Mouse (Mus musculus): ENCODE measurements around the gene Ubtd2.

The Ubtd2 gene

DNA sequence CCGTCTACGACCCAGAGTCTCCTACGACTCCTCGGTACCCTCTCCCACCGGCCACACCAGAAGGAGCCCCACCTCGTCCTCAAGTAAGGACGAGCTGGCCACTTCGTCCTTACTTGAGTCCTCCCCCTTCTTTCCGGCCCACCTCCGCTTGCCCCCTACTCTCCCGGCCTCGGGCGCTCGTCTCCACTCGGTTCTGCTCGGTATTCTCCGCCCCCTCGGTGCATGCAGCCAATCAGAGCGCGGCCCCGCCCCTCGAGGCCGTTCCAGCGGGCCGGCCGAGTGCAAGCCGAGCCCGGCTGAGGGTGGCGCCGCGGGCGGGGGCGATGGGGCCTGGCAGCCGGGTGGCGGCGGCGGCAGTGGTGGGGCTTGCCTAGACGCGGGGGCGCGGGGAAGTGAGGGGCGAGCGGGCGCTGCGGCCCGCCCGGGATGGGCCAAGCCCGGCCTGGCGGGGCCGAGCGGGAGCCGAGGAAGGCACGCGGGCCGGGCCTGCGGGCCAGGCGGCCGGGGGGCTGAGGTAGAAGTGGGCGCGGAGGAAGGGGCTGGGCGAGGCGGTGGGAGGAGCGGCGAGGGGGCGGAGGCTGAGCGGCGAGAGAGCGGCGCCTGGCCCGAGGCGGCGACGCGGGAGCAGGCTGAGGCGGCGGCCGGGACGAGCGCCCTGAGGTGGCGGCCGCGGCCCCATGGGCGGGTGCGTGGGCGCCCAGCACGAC, at the start of gene Ubtd2:
Gene Ubtd2, plus strand, starts transcription at position 571 of the 707 bp plus-strand sequence.
- peak; percentile 98 for DNase-seq

DNA sequence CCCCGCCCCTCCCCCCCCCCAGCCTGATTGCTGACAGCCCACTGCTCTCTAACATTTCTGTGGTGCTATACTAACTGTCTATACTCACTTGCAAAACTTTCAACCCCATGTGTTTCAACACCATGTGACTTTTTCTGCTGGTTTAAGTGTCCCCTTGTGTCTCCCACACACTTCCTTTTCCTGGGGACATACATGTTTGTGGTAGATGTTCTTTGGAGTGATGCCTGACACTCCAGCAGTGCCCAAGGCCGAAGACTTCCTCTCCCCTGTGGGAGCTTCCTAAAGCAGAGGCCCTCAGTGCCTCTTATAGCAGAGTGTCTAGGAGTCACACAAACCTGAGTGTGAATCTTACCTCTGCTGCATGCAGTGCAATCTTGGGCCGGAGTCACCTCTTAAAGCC, 47.3 kb upstream of the Ubtd2 start:
- DNase-seq, result peak; percentile 8

DNA sequence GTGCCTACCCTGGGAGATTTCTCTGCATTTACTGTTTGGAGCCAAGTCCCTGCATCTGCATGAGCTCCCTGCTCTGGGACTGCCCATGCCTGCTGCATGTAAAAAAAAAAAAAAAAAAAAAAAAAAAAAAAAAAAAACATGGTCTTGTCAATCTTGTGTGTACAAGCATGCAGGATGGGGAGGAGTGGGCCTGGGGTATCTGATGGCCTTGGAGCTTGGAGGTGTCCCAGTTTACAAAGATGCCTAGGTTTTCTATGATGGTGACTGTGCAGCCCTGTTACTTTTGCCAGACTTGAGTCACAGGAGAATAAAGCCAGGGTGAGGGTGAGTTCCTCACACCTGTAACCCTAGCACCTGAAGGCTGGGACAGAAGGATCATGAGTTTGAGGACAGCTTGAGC, 46.1 kb upstream of the Ubtd2 start:
- no peak for DNase-seq

DNA sequence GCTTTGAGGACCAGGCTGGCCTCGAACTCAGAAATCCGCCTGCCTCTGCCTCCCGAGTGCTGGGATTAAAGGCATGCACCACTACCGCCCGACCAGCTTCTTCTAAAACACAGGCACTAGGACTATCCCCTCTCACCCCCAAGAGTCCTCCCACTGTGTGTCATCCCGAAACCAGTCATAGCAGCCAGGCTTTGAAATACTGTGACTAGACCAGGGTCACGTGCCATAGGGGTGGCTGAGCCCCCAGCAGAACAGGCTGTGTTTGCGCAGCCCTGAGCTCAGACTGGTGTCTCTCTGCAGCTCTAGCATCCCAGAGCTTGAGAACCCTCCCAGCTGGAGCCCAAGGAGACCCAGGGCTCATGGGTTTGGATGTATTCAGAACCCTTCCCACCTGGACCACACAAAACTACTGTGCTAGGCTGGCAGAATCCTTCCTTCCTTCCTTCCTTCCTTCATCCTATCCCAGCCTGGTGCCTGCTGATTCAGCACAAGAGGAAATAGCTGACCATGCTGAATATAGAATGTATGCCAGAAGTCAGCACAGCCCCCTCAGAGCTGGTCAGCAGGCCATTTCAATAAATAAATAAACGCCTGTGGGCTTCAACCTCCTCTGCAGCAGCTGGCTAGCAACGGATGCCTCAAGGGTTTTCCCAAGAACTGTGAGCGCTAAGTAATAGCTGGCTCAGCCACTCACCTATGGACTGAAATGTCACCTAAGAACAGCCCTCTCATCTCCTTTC, 45.2 kb upstream of the Ubtd2 start:
- DNase-seq, result no peak

DNA sequence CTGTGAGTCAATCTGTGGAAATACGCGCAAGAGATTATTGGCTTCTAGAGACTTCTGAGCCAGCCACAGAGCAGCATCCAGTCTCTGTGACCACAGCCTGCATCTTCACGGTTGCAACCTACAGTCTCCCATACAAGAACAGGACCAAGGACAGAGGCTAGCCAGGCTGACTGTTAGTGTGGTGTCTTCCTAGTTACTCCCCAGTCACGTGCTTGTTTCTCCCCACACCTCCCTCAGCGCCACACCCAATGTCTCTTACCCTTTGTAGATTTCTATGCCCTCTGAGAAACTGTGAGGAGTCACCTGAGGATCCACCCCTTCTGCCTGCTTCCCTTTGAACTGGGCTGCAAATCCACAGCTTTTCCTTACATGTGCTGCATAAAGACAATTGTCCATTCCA, 35.2 kb upstream of the Ubtd2 start:
- no peak for DNase-seq

DNA sequence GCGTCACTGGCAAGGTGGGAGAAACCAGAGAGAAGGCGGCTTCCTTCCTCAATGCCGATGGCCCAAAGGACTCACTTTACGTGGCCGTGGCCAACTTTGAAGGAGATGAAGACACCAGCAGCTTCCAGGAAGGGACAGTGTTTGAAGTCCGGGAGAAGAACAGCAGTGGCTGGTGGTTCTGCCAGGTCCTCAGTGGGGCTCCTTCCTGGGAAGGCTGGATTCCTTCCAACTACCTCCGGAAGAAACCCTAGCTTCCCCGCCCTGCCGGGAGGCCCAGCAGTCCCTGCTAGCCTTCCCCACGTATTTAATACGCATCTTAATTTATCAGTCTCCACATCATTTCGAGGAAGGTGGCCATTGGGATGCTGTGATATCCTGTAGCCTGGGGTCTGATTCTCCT, 31.9 kb upstream of the Ubtd2 start:
- no peak for DNase-seq

DNA sequence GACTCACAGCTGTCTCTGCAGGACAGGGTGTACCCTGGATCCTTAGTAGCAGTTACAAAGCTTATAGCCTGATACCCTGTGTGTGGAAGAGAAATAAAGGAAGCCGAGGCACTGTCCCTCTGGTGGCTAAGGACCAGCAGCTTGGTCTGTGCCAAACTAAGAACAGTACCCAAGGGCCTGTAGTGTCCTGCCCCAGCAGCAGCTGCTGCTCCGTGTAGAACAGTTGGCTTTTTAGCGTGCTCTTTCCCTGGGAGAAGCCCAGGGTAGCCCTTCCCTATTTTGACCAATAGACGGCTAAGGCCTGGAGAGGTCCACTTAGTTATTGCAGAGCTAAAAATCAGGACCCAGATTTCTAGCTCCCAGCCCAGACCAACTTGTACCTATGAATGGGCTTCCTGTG, 30.6 kb upstream of the Ubtd2 start:
- DNase-seq, result no peak

DNA sequence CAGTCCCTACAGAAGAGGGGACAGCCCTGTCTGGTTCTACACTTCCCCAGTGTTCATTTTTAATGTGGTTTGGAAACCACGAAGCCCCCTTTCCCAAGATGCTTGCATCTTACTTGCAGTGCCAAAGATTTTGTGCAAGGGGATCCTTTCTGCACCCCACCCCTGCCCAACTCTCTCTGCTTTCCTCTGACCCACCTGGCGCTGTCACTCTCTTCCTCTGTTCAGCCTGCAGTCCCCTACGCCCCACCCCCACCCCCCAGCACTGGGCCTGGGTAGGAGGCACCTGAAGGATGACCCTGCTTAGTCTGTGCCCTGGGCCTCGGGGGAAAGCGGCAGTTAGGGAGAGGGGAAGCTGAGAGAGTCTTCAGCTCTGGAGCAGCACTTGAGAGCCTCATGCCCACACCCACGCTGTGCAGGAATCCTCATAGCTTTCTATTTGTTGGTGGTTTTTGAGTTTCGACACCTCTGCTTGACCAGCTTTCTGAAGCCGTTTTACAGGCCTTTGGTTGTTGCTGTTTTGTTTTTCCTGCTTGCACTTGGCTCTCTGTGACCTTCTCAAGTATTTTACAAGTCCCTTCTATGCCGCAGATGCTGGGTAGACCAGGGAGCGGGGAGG, 30.0 kb upstream of the Ubtd2 start:
- DNase-seq, result no peak

DNA sequence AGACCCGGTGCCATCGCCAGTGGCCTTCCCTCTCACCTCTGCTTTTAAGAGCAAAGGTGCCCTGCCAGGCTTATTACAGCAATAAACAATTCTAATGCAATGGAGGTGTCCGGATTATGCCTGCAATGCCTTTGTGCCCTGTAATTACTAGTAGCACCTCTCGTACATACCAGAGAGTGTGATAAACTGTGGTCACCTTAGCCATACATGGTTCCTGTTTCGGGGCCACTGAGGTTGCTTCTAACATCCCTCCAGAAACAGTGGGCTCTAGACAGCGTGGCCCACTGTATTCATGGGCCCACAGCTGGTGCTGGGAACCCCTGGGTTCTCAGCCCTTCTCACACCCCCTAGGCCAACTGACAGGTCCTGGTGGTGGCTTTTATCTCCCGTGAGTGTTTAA, 27.6 kb upstream of the Ubtd2 start:
- DNase-seq, result no peak

DNA sequence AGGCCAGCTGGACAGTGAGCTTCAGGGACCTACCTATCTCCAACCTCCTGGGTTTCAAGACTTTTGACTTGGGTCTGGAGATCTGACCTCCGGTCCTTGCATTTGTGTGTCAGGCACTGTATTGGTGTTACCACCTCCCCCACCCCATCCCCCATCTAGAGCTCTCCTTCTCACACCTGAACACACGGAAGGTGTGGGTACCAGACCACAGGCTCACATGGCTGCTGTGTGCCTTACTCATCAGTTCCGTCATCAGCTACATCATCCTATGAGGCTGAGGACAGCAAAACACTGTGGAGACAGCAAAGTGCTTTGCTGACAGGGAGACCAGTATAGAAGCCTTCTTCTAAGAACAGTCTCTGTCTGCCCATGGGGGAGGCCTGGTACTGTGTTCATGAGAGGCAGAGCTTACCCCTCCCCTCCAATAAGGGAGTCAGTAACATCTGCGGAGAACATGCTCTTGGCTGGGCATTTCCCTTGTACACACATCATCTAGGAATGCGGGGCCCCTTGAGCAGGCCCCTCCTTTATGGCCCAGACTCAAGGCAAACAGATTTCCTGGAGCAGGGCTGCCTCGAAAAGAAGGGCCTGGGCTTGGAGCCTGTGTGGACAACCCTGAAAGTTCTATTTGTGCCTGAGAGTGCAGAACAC, 19.6 kb upstream of the Ubtd2 start:
- DNase-seq, result peak; percentile 64

DNA sequence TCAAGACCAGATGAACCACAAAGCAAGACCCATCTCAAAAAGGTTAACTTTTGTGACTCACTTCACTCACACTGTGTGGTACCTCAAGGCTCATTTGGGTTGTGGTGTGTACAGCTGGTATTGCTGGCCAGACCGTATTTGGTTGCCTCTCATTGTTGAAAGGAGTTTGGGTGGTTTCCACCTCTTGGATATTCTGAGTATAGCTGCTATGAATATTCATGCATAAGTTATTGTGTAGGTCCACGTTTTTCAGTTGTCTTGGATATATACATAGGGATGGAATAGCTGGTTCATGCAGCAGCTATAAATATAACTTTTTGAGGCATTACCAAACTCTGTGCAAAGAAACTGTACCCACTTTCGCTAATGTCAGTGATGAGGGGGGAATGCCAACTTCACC, 12.6 kb upstream of the Ubtd2 start:
- DNase-seq, result no peak

DNA sequence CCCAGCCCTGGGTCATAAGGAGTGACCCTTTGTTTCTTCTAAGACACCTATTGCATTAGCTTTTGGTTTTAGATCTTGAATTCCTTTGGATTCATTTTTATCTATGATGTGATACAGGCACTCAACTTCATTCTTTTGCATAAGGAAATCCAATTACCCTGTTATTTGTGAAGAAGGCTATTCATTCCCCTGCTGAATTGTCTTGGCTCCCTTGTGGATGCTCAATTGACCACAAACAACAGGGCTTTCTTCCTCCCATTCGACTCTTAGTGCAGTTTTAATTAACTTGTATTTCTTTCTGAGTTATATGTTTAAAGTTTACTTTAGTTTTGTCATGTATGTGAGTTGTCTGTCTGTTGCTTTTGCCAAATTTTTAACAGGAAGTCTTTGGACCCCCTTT, 10.9 kb upstream of the Ubtd2 start:
- no peak for DNase-seq

DNA sequence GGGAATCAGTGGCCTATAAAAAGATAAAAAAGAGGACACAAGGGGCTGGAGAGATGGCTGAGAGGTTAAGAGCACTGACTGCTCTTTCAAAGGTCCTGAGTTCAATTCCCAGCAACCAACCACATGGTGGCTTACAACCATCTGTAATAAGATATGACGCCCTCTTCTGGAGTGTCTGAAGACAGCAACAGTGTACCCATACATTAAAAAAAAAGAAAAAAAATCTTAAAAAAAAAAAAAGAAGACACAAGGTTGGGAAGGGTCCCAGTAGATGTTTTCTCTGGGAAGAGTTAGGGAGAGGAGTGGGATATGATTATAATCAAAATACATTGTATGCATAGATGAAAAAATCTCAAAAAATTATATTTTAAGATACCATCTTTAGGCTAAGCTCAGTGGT, 10.0 kb upstream of the Ubtd2 start:
- DNase-seq, result no peak

DNA sequence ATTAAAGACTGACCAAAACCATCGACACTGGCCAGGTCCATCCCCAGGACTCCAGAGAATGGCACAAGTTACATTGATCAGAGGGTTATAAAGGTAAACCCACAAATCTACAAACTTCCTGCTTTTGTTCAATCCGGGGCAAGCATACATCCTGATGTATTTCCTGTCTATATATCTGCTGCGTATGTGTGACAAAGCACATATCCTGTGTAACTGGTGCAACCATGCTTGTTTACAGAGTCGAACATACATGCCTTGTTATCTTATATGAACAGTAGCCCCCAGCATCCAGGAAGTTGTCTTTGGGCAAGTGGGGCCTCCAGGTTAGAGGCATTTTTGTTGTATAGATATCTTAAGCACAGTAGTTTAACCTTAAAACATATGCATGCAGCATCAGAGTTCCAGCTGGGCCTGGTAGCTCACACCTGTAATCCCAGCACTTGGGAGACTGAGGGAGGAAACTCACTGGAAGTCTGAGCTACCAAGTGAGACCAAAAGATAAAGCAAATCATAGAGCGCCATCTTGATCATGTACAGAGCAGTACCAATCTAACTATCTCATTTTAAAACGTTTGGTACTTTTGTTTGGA, 9.4 kb upstream of the Ubtd2 start:
- DNase-seq, result no peak

DNA sequence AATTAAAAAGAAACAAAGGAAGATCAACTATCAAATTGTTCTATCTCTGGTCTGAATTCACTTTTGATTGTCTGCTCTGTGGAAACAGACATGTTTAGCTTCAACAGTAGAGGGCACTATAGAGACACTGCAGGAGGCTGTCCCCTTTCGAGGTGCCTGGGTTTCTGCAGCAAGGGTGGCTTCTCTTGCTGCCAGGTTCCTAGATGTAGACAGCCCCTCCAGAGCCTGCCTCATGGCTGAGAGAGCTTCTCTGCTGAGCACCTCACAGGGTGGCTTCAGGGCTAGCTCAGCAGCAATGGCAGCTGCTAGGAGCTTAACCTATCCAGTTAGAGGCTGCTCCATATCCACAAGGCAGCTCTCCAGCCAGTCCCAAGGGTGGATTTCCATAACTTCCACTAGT, 5.0 kb upstream of the Ubtd2 start:
- DNase-seq, result peak; percentile 58

DNA sequence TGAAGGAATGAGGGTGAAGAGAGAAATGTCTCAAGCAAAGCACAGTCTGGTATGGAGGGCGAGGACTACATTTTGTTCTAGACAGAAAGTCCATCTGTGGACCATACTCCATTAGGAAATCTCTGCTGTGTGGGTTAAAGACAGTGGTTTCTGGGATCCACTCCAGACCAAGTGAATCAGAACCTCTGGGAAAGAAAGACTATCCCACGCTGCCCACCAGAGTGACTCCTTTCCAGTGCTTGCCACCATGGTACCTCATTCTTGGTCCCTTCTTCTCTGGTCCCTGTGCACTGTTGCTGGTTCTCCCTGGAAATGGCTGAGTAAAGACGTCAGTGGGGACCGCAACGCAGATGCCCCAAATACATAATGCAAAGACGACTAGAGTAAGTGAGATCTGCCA, 3.9 kb upstream of the Ubtd2 start:
- DNase-seq, result no peak

DNA sequence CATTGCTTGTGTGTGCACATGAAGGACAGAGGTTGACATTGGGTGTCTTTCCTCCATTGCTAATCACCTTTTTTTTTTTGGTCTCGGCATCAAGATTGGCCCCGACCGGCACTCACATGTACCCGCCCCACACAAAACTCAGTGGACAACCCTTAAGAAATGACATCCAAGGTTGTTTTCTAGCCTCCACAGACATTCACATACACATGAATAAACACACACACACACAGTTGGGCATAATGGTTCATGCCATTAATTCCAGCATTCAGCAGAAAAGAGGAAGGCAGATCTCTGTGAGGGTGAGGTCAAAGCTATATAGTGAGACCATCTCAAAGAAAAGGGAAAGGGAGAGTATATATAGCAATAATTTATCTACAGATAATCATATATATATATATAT, 2.4 kb upstream of the Ubtd2 start:
- no peak for DNase-seq

DNA sequence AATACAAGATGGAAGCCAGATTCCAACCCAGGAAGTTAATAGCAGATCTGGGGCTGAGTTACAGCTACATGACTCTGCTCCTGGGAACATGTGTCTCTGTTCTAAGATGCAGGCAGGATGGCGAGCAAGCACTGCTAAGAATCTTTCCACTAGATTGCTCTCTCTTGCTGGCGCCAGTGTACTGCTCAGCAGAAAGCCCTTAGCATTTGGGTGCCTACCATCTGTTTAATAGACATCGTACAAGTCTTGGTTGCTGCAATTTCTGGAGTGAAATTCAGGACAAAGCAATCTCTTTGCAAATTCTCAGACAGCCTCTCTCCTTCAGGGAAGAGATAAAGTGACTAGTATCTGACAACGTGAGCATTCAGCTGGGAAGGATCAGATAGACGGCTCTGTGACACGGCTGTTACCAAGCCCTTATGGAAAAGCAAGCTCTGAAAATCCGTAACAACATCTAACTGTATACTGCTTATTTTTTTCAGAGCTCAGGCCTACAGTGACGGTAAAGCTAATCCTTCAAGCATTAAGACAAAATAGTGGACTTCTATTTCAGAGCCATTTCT, 1.7 kb upstream of the Ubtd2 start:
- DNase-seq, result peak; percentile 7

DNA sequence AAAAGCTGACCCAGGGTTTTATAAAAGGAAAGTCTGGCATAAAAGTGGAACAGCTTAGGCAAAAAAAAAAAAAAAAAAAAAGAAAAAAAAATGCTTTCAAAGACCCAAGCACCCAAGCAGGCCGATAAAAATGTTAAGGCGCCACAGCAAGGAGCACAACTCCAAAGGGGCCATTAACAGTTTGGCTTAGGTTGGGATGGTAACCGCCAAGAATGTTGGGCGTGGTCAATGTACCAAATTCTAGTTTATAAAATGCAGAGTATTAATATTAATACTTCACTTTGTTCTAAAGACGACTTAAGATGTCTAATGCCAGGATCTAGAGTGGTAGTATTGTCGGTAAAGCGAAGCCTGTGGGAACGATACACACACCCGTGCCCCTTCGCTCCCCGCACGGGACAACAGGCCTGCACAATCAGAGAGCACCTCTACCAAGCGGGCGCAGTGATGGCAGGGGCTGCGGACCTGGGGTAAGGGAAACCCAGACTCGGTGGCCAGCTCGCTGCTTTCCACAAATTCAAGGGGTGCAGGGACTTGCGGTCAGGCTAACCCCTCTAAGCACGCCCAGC, 855 bp upstream of the Ubtd2 start:
- no peak for DNase-seq

DNA sequence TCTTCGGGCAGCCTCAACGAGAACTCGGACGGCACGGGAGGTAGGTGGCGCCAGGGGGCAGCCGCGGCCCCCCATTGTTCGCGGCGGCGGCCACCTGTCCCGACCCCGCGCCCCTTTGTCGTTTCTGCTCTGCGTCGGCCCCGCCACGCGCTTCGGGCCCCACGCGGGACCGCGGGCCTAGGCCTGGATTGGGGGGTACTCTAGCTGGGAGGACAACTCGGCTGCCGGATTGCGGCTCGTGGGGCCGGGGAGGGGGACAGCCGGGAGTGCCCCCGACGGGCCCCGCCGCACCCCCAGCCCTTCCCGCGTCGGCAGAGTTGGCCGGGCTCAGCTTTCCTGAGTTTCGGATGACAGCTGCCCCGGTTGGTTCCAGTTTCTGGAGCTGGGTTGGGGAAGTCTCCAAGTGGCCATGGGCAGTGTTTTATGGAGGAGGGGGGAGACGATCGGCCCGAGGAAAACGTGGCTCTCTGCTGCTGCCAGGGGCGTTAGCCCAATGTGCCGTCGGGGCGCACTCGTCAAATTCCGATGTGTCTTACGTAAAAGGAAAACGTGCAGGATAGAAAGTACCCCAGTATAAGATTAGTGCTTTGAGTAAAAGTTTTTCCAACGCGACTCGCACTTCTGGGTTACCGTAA, 454 bp downstream of the Ubtd2 start:
- no peak for DNase-seq

DNA sequence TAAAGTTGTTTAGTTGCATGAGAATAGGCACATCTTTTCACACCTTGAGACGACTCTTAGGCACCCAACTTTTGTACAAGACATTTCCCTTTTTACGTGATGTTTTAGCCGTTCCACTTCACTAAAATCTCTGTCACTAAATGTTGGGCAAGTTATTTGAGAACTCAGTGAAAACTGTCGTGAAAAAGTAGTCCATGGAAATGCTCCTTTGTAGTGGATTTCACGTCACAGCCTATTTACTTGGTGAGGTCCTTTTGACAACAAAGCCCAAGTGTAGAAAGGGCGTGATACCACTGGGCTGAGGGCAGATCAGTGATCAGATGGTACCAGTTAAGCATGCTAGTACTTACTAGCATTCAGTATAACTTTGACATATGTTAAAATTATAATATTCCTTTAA, 1.2 kb downstream of the Ubtd2 start:
- no peak for DNase-seq

DNA sequence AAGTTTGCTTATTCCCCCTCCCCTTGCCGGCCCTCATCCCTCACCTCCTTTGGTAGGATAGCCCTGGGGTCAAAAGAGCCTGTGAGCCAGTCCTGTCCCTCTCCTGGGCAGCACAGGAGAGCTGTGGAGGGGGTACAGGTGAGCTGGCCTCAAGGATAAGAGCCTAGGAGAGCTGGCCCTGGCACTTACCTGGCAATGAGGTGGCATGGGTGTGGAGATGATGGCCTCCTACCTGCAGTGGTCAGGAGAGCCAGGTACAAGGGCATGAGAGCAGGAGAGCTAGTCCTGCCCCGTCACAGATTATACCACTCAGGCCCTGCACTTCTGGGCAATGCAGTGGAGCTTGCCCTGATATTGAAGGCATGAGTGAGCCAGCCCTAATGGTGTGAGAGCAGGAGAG, 9.1 kb downstream of the Ubtd2 start:
- DNase-seq, result no peak

Measured in kidney, postnatal 14 days (tissue).